Mouse (Mus musculus) midbrain, embryonic 13.5 days (tissue): Measurements from ENCODE around the gene Adcy6. TPM values are rescaled to one million over a fixed set of nuclear protein-coding genes. Genes with fewer than 3 reads are reported as not detected.

Experiments used
- ATAC-seq: fragments of 200-750 bp; cut with Nextera tagmentation; 2 replicates; pipeline ENCODE4 v1.8.0; 2017; ENCODE audit warnings: mild to moderate bottlenecking, moderate TSS enrichment, moderate library complexity
- H3K27ac ChIP-seq: fragments of 300-500 bp; sonication (generic); 2 replicates; pipeline ENCODE4 v1.5.1; 2015; ENCODE audit warnings: inconsistent platforms, mild to moderate bottlenecking, moderate library complexity
- H3K27me3 ChIP-seq: fragments of 300-500 bp; sonication (generic); 2 replicates; pipeline ENCODE4 v1.6.1; 2015; ENCODE audit warnings: mild to moderate bottlenecking, inconsistent platforms
- H3K36me3 ChIP-seq: fragments of 300-500 bp; sonication (generic); 2 replicates; pipeline ENCODE4 v1.6.1; 2015; ENCODE audit warnings: mild to moderate bottlenecking, inconsistent platforms
- H3K4me1 ChIP-seq: fragments of 300-500 bp; sonication (generic); replicated peaks from 2 replicates; pipeline ENCODE4 v1.6.1; 2015; ENCODE audit warnings: inconsistent platforms
- H3K4me2 ChIP-seq: fragments of 300-500 bp; sonication (generic); replicated peaks from 2 replicates; pipeline ENCODE4 v1.6.1; 2015; ENCODE audit warnings: moderate library complexity, mild to moderate bottlenecking, inconsistent platforms
- H3K4me3 ChIP-seq: fragments of 300-500 bp; sonication (generic); replicated peaks from 2 replicates; pipeline ENCODE4 v1.5.1; 2015; ENCODE audit warnings: mild to moderate bottlenecking, inconsistent platforms
- H3K9ac ChIP-seq: fragments of 300-500 bp; sonication (generic); replicated peaks from 2 replicates; pipeline ENCODE4 v1.6.1; 2015; ENCODE audit warnings: mild to moderate bottlenecking, inconsistent platforms
- H3K9me3 ChIP-seq: fragments of 300-500 bp; sonication (generic); 2 replicates; pipeline ENCODE4 v1.6.1; 2016; ENCODE audit warnings: mild to moderate bottlenecking, inconsistent platforms
- WGBS: fragments of 180-500 bp; shearing (Covaris S2); methylation state at CpG from one replicate; pipeline ENCODE4 v1.1.7; 2015; 5-methylcytosine and 5-hydroxymethylcytosine counted together
- polyA plus RNA-seq: library from polyadenylated mRNA; unstranded; fragments of >200 nt; fragmentation: Nextera tagmentation; extraction: Ambion mirVana; gene quantifications from 2 replicates; pipeline ENCODE4 v1.2.1, GENCODE M21; 2015

Gene Adcy6
- polyA plus RNA-seq, 1 experiment from 2014 or later, result 13.0 TPM

- peaks cover 38% of the 10 kb centered on the region for H3K4me1 ChIP-seq
- peak overlapping the region; percentile 86 for H3K9ac ChIP-seq
- no peaks in the 10 kb centered on the region for H3K27me3 ChIP-seq
- H3K36me3 ChIP-seq, result peaks cover 16% of the 10 kb centered on the region
- peak overlapping the region; percentile 87 for H3K4me2 ChIP-seq
- 10% methylated on average over 10 of the region's 10 CpGs for WGBS
- peak overlapping the region; percentile 85; the same call in 1 of the 2 replicates for H3K27ac ChIP-seq
- ATAC-seq, result no peak
- peak overlapping the region; percentile 74 for H3K4me3 ChIP-seq
- H3K9me3 ChIP-seq, result no peaks in the 10 kb centered on the region
Measured at GRCm38 (mm10) chr15:98608058-98608783, 1.7 kb downstream of the Adcy6 start.

- ATAC-seq, result no peak
- peaks cover 45% of the 10 kb centered on the region for H3K4me1 ChIP-seq
- peaks cover 21% of the 10 kb centered on the region for H3K36me3 ChIP-seq
- H3K27ac ChIP-seq, result no peak overlapping the region
- H3K4me3 ChIP-seq, result peak overlapping the region; percentile 74
- peak overlapping the region; percentile 87 for H3K4me2 ChIP-seq
- peak overlapping the region; percentile 86 for H3K9ac ChIP-seq
- H3K9me3 ChIP-seq, result no peaks in the 10 kb centered on the region
- H3K27me3 ChIP-seq, result no peaks in the 10 kb centered on the region
- WGBS, result 25% methylated on average over 4 of the region's 4 CpGs
Measured at GRCm38 (mm10) chr15:98607557-98607956, 2.3 kb downstream of the Adcy6 start.

GRCm38 (mm10) chr15:98606739-98607138 is 3.1 kb downstream of the Adcy6 start:
- ATAC-seq, result no peak
- H3K27ac ChIP-seq, result no peak overlapping the region
- 64% methylated on average over 9 of the region's 9 CpGs for WGBS
- peaks cover 26% of the 10 kb centered on the region for H3K36me3 ChIP-seq
- H3K27me3 ChIP-seq, result no peaks in the 10 kb centered on the region
- H3K4me3 ChIP-seq, result 0 out of 2 replicates have a peak overlapping the region, but pooled peaks have one; percentile 2
- H3K9ac ChIP-seq, result no peak overlapping the region
- H3K4me1 ChIP-seq, result peaks cover 53% of the 10 kb centered on the region
- peak overlapping the region; percentile 87; the same call in 1 of the 2 replicates for H3K4me2 ChIP-seq
- no peaks in the 10 kb centered on the region for H3K9me3 ChIP-seq

GRCm38 (mm10) chr15:98606051-98606536 is 3.8 kb downstream of the Adcy6 start:
- H3K36me3 ChIP-seq, result peaks cover 28% of the 10 kb centered on the region
- no peak overlapping the region for H3K4me2 ChIP-seq
- H3K27me3 ChIP-seq, result no peaks in the 10 kb centered on the region
- no peaks in the 10 kb centered on the region for H3K9me3 ChIP-seq
- no peak overlapping the region for H3K27ac ChIP-seq
- peaks cover 57% of the 10 kb centered on the region for H3K4me1 ChIP-seq
- ATAC-seq, result no peak
- WGBS, result 93% methylated on average over 12 of the region's 12 CpGs
- H3K9ac ChIP-seq, result no peak overlapping the region
- H3K4me3 ChIP-seq, result no peak overlapping the region

- H3K9me3 ChIP-seq, result no peaks in the 10 kb centered on the region
- ATAC-seq, result no peak
- H3K27me3 ChIP-seq, result no peaks in the 10 kb centered on the region
- no peak overlapping the region for H3K9ac ChIP-seq
- H3K4me3 ChIP-seq, result no peak overlapping the region
- H3K27ac ChIP-seq, result no peak overlapping the region
- peaks cover 43% of the 10 kb centered on the region for H3K36me3 ChIP-seq
- 96% methylated on average over 24 of the region's 24 CpGs for WGBS
- peaks cover 50% of the 10 kb centered on the region for H3K4me1 ChIP-seq
- H3K4me2 ChIP-seq, result no peak overlapping the region
Measured at GRCm38 (mm10) chr15:98604041-98604575, 5.8 kb downstream of the Adcy6 start.

GRCm38 (mm10) chr15:98602921-98603458 is 6.9 kb downstream of the Adcy6 start:
- Histone ChIP-seq H3K4me2 (no peak overlapping the region), H3K9me3 (no peaks in the 10 kb centered on the region), H3K9ac (no peak overlapping the region), H3K4me1 (peaks cover 42% of the 10 kb centered on the region), H3K36me3 (peaks cover 54% of the 10 kb centered on the region), H3K27me3 (no peaks in the 10 kb centered on the region), H3K4me3 (no peak overlapping the region), H3K27ac (no peak overlapping the region)
- no peak for ATAC-seq
- WGBS, result 72% methylated on average over 4 of the region's 4 CpGs

GRCm38 (mm10) chr15:98602191-98602881 is 7.5 kb downstream of the Adcy6 start:
- H3K36me3 ChIP-seq, result peaks cover 61% of the 10 kb centered on the region
- H3K27ac ChIP-seq, result no peak overlapping the region
- no peak overlapping the region for H3K4me2 ChIP-seq
- no peak overlapping the region for H3K4me3 ChIP-seq
- no peaks in the 10 kb centered on the region for H3K27me3 ChIP-seq
- no peaks in the 10 kb centered on the region for H3K9me3 ChIP-seq
- H3K4me1 ChIP-seq, result peaks cover 35% of the 10 kb centered on the region
- ATAC-seq, result no peak
- whole genome bisulfite sequencing, result 67% methylated on average over 13 of the region's 13 CpGs
- H3K9ac ChIP-seq, result peak overlapping the region; percentile 52; the same call in 1 of the 2 replicates

GRCm38 (mm10) chr15:98601832-98602190 is 8.1 kb downstream of the Adcy6 start:
- no peaks in the 10 kb centered on the region for H3K9me3 ChIP-seq
- no peak overlapping the region for H3K4me3 ChIP-seq
- 75% methylated on average over 7 of the region's 7 CpGs for WGBS
- peaks cover 66% of the 10 kb centered on the region for H3K36me3 ChIP-seq
- no peaks in the 10 kb centered on the region for H3K27me3 ChIP-seq
- peaks cover 30% of the 10 kb centered on the region for H3K4me1 ChIP-seq
- peak overlapping the region; percentile 52; the same call in 1 of the 2 replicates for H3K9ac ChIP-seq
- no peak overlapping the region for H3K27ac ChIP-seq
- ATAC-seq, result no peak
- H3K4me2 ChIP-seq, result no peak overlapping the region

GRCm38 (mm10) chr15:98600036-98600709 is 9.7 kb downstream of the Adcy6 start:
- 84% methylated on average over 12 of the region's 12 CpGs for WGBS
- peaks cover 82% of the 10 kb centered on the region for H3K36me3 ChIP-seq
- H3K27me3 ChIP-seq, result no peaks in the 10 kb centered on the region
- H3K4me2 ChIP-seq, result no peak overlapping the region
- ATAC-seq, result no peak
- no peak overlapping the region for H3K9ac ChIP-seq
- no peaks in the 10 kb centered on the region for H3K9me3 ChIP-seq
- peaks cover 24% of the 10 kb centered on the region for H3K4me1 ChIP-seq
- no peak overlapping the region for H3K4me3 ChIP-seq
- no peak overlapping the region for H3K27ac ChIP-seq

GRCm38 (mm10) chr15:98596609-98597008 is 13.3 kb downstream of the Adcy6 start:
- Histone ChIP-seq H3K9me3 (no peaks in the 10 kb centered on the region), H3K36me3 (peaks cover 91% of the 10 kb centered on the region), H3K27me3 (no peaks in the 10 kb centered on the region), H3K4me2 (no peak overlapping the region), H3K27ac (no peak overlapping the region), H3K9ac (no peak overlapping the region), H3K4me1 (peaks cover 4% of the 10 kb centered on the region; the same call in 1 of the 2 replicates), H3K4me3 (no peak overlapping the region)
- ATAC-seq, result no peak
- WGBS, result 94% methylated on average over 14 of the region's 14 CpGs

- Histone ChIP-seq H3K27me3 (no peaks in the 10 kb centered on the region), H3K36me3 (peaks cover 99% of the 10 kb centered on the region), H3K4me2 (no peak overlapping the region), H3K4me1 (no peaks in the 10 kb centered on the region), H3K27ac (no peak overlapping the region), H3K9ac (no peak overlapping the region), H3K9me3 (no peaks in the 10 kb centered on the region), H3K4me3 (no peak overlapping the region)
- 96% methylated on average over 5 of the region's 5 CpGs for WGBS
- ATAC-seq, result no peak
Measured at GRCm38 (mm10) chr15:98595049-98595448, 14.8 kb downstream of the Adcy6 start.
